Mouse (Mus musculus): ENCODE results near the gene Sytl1. TPM values are rescaled to one million over a fixed set of nuclear protein-coding genes. Genes with fewer than 3 reads are reported as not detected.

The Sytl1 gene
- polyA plus RNA-seq, 1 experiment from 2014 or later = 1.5 TPM

DNA sequence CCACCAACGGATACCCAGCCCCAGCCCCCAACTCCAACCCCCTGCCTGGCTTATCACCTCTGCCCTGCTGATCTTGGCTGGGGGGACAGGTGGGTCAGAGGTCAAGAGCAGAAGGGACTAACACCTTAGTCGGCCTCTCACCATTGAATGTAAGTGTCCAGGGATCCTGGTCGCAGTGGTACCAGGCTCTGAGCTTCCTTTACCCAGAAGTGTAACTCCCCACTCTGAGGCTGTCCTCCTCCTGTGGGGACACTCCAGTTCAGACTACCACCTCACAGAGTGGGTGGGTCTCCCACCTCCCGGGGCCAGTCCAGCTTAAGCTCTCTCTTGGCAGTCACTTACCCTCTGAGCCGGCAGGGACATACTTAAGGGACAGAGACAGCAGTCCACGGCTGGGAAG lies 7.5 kb downstream of the Sytl1 start:
- peaks cover 23% of the 10 kb centered on the region for H3K4me1 ChIP-seq (ENCODE audit: insufficient read depth, low read length)
- H3K4me2 ChIP-seq (replicated peaks; ENCODE audit: low read depth, low read length) = no peak overlapping the region
- H3K9ac ChIP-seq (replicated peaks; ENCODE audit: low read length) = no peak overlapping the region
- H3K27me3 ChIP-seq (ENCODE audit: insufficient read depth, low read length) = peaks cover 40% of the 10 kb centered on the region
- no peaks in the 10 kb centered on the region for H3K9me3 ChIP-seq (ENCODE audit: low read length)
- 74% methylated on average over 6 of the region's 6 CpGs for WGBS
- no peak overlapping the region for H3K27ac ChIP-seq (ENCODE audit: low read length)
- no peak overlapping the region for H3K4me3 ChIP-seq (ENCODE audit: low read length)
- no peaks in the 10 kb centered on the region for H3K36me3 ChIP-seq (ENCODE audit: insufficient read depth, low read length)
- ATAC-seq (ENCODE audit: low FRiP score, low TSS enrichment) = no peak

DNA sequence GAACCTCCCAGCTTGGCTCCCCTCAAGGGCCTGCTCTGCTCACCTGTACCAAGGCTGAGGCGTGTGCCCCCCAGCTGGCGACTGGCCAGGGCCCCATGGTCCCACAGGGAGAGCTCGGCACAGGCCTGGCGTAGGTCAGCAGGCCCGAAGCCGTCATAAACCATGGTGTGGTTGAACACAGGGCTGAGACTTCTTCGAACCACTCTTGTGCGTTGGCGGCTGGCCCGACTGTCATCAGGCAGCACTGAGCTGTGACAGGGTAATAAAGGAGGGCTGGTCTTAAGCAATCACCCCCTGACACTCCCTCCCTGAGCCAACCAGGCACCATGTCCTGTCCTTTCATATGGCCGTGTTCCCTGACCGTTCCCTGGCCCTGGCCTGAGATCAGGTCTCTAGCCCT lies 9.5 kb downstream of the Sytl1 start:
- Histone ChIP-seq H3K4me1 (ENCODE audit: insufficient read depth, low read length) (peaks cover 32% of the 10 kb centered on the region), H3K27ac (ENCODE audit: low read length) (no peak overlapping the region), H3K9me3 (ENCODE audit: low read length) (no peaks in the 10 kb centered on the region), H3K4me3 (ENCODE audit: low read length) (no peak overlapping the region), H3K9ac (replicated peaks; ENCODE audit: low read length) (no peak overlapping the region), H3K36me3 (ENCODE audit: insufficient read depth, low read length) (no peaks in the 10 kb centered on the region), H3K4me2 (replicated peaks; ENCODE audit: low read depth, low read length) (no peak overlapping the region), H3K27me3 (ENCODE audit: insufficient read depth, low read length) (peaks cover 52% of the 10 kb centered on the region)
- 0 out of 2 replicates have a peak, but pooled peaks have one; percentile 9 for ATAC-seq (ENCODE audit: low FRiP score, low TSS enrichment)
- 26% methylated on average over 12 of the region's 12 CpGs for WGBS

DNA sequence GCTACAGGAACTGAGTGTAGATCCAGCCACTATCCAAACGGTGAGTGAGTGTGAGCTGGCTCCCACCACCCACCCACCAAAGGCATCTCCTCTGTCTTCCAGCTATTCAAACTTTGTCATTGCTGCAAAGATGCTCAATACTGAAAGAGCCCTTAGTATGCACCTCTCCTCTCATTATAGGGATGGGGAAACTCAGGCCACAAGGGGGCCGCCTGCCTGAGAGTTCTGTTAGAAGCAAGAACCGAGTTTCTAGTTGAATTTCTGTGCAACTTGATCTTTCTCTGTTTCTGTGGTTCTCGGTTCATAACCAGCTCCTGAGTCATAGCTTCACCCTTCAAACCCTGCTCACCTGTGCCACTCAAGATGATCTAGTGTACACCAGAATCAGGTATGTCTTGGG lies 10.8 kb downstream of the Sytl1 start:
- Histone ChIP-seq H3K4me2 (replicated peaks; ENCODE audit: low read depth, low read length) (no peak overlapping the region), H3K4me3 (ENCODE audit: low read length) (no peak overlapping the region), H3K9ac (replicated peaks; ENCODE audit: low read length) (no peak overlapping the region), H3K27me3 (ENCODE audit: insufficient read depth, low read length) (peaks cover 57% of the 10 kb centered on the region), H3K4me1 (ENCODE audit: insufficient read depth, low read length) (peaks cover 32% of the 10 kb centered on the region), H3K27ac (ENCODE audit: low read length) (no peak overlapping the region), H3K36me3 (ENCODE audit: insufficient read depth, low read length) (no peaks in the 10 kb centered on the region), H3K9me3 (ENCODE audit: low read length) (no peaks in the 10 kb centered on the region)
- WGBS = 52% methylated on average over 4 of the region's 4 CpGs
- no peak for ATAC-seq (ENCODE audit: low FRiP score, low TSS enrichment)

DNA sequence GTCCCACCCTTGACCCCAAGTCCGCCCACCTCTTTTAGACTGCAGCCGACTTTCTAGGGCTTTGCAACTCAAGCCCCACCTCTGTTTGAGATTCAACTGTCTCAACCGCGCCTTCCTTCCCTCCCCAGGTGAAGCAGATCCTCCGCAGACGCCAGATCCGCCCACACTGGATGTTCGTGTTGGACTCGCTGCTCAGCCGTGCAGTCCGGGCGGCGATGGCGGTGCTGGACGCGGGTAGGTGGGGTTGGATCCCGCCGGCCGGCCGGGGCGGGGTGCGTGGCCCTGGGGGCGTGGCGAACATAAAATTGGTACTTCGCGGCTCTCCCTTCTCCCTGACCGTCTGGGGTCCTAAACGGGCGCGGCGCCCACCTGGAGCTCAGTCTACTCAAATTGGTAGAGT lies 11.7 kb downstream of the Sytl1 start:
- peak overlapping the region; percentile 55 for H3K4me2 ChIP-seq (replicated peaks; ENCODE audit: low read depth, low read length)
- no peaks in the 10 kb centered on the region for H3K36me3 ChIP-seq (ENCODE audit: insufficient read depth, low read length)
- H3K27me3 ChIP-seq (ENCODE audit: insufficient read depth, low read length) = peaks cover 49% of the 10 kb centered on the region
- no peak for ATAC-seq (ENCODE audit: low FRiP score, low TSS enrichment)
- H3K9ac ChIP-seq (replicated peaks; ENCODE audit: low read length) = peak overlapping the region; percentile 23; the same call in 1 of the 2 replicates
- WGBS = 3% methylated on average over 31 of the region's 31 CpGs
- H3K4me1 ChIP-seq (ENCODE audit: insufficient read depth, low read length) = peaks cover 27% of the 10 kb centered on the region
- no peak overlapping the region for H3K27ac ChIP-seq (ENCODE audit: low read length)
- H3K4me3 ChIP-seq (ENCODE audit: low read length) = peak overlapping the region; percentile 38
- H3K9me3 ChIP-seq (ENCODE audit: low read length) = no peaks in the 10 kb centered on the region

DNA sequence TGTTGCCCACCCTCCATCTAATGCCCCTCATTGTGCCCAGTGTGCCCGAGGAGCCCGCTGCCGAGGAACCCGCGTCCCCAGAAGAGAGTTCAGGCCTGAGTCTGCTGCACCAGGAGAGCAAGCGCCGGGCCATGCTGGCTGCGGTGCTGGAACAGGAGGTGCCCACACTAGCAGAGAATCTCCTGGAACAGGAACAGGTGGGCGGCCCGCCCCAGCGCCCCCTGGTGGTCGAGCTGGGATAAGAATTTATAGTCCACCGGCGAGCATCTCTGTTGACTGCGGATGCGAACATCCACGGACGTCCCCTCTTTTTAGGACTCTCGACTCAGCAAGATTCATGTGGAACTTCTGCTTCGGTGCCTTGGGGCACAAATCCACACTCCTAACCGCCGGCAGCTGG lies 12.3 kb downstream of the Sytl1 start:
- Histone ChIP-seq H3K4me1 (ENCODE audit: insufficient read depth, low read length) (peaks cover 27% of the 10 kb centered on the region), H3K27ac (ENCODE audit: low read length) (no peak overlapping the region), H3K27me3 (ENCODE audit: insufficient read depth, low read length) (peaks cover 43% of the 10 kb centered on the region), H3K36me3 (ENCODE audit: insufficient read depth, low read length) (no peaks in the 10 kb centered on the region), H3K9me3 (ENCODE audit: low read length) (no peaks in the 10 kb centered on the region), H3K4me3 (ENCODE audit: low read length) (peak overlapping the region; percentile 38), H3K9ac (replicated peaks; ENCODE audit: low read length) (peak overlapping the region; percentile 23; the same call in 1 of the 2 replicates), H3K4me2 (replicated peaks; ENCODE audit: low read depth, low read length) (peak overlapping the region; percentile 55)
- WGBS = 1% methylated on average over 22 of the region's 22 CpGs
- no peak; the same call in 1 of the 2 replicates for ATAC-seq (ENCODE audit: low FRiP score, low TSS enrichment)

DNA sequence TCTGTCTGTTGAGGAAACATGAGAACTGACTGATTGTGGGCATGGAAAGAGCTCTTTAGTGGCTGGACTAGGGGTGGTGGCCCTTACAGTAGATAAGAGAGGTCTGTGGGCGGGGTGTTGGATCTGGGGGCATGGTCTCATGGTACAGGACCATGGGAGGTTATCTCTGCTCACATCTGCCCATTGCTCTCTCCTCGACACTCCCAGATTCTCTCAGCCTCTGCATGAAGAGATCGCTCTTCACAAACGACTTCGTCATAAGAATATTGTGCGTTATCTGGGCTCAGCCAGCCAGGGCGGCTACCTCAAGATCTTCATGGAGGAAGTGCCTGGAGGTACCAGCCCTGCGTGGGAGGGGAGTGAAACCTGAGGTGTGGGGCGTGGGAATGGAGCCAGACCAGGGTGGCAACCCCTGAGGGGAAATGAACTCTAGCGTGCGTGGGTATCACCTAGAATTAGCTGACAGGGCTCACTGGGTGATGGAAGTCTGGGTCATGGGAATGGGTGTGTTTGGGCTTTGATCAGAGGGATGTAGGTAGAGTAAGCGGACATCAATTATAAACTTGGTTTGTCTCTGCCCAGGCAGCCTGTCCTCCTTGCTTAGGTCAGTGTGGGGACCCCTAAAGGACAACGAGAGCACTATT lies 15.0 kb downstream of the Sytl1 start:
- no peak for ATAC-seq (ENCODE audit: low FRiP score, low TSS enrichment)
- H3K9ac ChIP-seq (replicated peaks; ENCODE audit: low read length) = no peak overlapping the region
- H3K4me2 ChIP-seq (replicated peaks; ENCODE audit: low read depth, low read length) = no peak overlapping the region
- no peak overlapping the region for H3K27ac ChIP-seq (ENCODE audit: low read length)
- no peaks in the 10 kb centered on the region for H3K9me3 ChIP-seq (ENCODE audit: low read length)
- no peak overlapping the region for H3K4me3 ChIP-seq (ENCODE audit: low read length)
- WGBS = 56% methylated on average over 13 of the region's 13 CpGs
- H3K27me3 ChIP-seq (ENCODE audit: insufficient read depth, low read length) = peaks cover 46% of the 10 kb centered on the region
- H3K36me3 ChIP-seq (ENCODE audit: insufficient read depth, low read length) = no peaks in the 10 kb centered on the region
- H3K4me1 ChIP-seq (ENCODE audit: insufficient read depth, low read length) = peaks cover 24% of the 10 kb centered on the region

DNA sequence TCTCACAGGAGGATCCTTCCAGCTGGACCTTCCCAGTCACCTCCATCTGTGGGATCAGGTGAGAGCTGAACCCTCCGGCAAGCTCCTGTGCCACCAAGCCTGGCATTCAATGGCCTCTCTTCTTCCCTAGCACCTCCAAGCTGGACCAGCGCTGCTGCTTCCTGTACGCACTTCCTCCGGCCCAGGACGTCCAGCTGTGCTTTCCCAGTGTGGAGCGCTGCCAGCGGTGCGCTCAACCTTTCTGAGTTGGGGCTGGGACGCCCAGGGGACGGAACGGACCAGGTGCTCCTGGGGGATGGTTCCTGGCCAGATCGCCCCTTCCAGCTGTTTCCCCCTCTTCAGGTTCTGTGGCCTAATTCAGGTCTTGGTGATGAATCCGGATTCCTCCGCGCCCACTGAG lies 15.8 kb downstream of the Sytl1 start:
- H3K4me1 ChIP-seq (ENCODE audit: insufficient read depth, low read length) = peaks cover 25% of the 10 kb centered on the region
- no peak overlapping the region for H3K4me3 ChIP-seq (ENCODE audit: low read length)
- no peak overlapping the region for H3K4me2 ChIP-seq (replicated peaks; ENCODE audit: low read depth, low read length)
- H3K9ac ChIP-seq (replicated peaks; ENCODE audit: low read length) = no peak overlapping the region
- no peak overlapping the region for H3K27ac ChIP-seq (ENCODE audit: low read length)
- no peak for ATAC-seq (ENCODE audit: low FRiP score, low TSS enrichment)
- WGBS = 24% methylated on average over 15 of the region's 15 CpGs
- H3K27me3 ChIP-seq (ENCODE audit: insufficient read depth, low read length) = peaks cover 53% of the 10 kb centered on the region
- no peaks in the 10 kb centered on the region for H3K9me3 ChIP-seq (ENCODE audit: low read length)
- no peaks in the 10 kb centered on the region for H3K36me3 ChIP-seq (ENCODE audit: insufficient read depth, low read length)

DNA sequence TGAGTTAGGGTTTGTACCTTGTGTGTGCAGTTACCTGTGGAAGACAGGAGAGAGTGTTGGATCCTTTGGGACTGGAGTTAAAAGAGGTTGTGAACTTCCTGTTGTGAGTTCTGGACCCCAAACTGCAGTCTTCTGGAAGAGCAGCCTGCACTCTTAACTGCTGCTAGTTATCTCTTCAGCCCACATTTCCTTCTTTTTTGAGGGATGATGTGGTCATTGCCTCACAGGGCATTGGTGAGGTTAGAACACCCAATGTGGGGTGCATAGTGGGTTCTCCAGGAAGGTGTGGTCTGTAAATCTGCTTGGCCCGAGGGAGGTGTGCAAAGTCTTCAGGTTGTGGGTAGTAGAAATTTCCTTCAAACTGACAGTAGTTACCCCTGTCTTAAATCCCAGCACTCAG lies 18.6 kb downstream of the Sytl1 start:
- H3K4me3 ChIP-seq (ENCODE audit: low read length) = no peak overlapping the region
- H3K9ac ChIP-seq (replicated peaks; ENCODE audit: low read length) = no peak overlapping the region
- WGBS = 84% methylated on average over 1 of the region's 1 CpGs
- no peak for ATAC-seq (ENCODE audit: low FRiP score, low TSS enrichment)
- peaks cover 22% of the 10 kb centered on the region for H3K4me1 ChIP-seq (ENCODE audit: insufficient read depth, low read length)
- H3K36me3 ChIP-seq (ENCODE audit: insufficient read depth, low read length) = no peaks in the 10 kb centered on the region
- H3K27ac ChIP-seq (ENCODE audit: low read length) = no peak overlapping the region
- H3K4me2 ChIP-seq (replicated peaks; ENCODE audit: low read depth, low read length) = no peak overlapping the region
- no peaks in the 10 kb centered on the region for H3K9me3 ChIP-seq (ENCODE audit: low read length)
- peaks cover 29% of the 10 kb centered on the region for H3K27me3 ChIP-seq (ENCODE audit: insufficient read depth, low read length)

DNA sequence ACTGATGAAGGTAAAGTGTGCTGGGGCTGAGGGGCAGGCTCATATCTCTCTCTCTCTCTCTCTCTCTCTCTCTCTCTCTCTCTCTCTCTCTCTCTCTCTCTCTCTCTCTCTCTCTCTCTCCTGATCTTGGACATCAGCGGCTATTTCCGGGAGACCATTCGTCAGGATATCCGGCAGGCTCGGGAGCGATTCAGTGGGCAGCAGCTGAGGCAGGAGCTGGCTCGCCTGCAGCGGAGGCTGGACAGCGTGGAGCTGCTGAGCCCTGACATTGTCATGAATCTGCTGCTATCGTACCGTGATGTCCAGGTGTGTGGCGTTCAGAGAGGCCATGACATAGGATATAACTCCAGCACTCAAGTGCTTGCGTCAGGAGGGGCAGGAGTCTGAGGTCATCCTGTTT lies 19.4 kb downstream of the Sytl1 start:
- no peak overlapping the region for H3K4me2 ChIP-seq (replicated peaks; ENCODE audit: low read depth, low read length)

DNA sequence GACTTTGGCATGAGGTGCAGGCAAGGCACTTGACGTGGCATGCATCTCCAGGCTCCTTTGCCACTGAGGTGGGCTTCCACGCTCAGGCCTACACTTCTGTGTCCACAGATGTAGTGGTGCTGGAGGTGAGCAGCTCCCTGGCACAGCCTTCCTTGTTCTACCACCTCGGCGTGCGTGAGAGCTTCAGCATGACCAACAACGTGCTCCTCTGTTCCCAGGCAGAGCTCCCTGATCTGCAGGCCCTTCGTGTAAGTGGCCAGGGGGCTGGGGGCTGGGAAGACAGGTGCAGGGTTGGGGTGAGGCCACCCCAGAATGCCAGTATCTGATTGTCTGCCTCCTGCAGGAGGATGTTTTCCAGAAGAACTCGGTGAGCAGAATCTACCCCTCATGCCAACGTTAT lies 20.2 kb downstream of the Sytl1 start:
- WGBS = 67% methylated on average over 9 of the region's 9 CpGs
- Histone ChIP-seq H3K4me3 (ENCODE audit: low read length) (no peak overlapping the region), H3K4me1 (ENCODE audit: insufficient read depth, low read length) (peaks cover 22% of the 10 kb centered on the region)

More for the DNA sequence above, 19.4 kb downstream of the Sytl1 start:
- H3K36me3 ChIP-seq (ENCODE audit: insufficient read depth, low read length) = no peaks in the 10 kb centered on the region
- no peak overlapping the region for H3K9ac ChIP-seq (replicated peaks; ENCODE audit: low read length)
- WGBS = 10% methylated on average over 13 of the region's 13 CpGs
- H3K4me3 ChIP-seq (ENCODE audit: low read length) = no peak overlapping the region
- no peaks in the 10 kb centered on the region for H3K9me3 ChIP-seq (ENCODE audit: low read length)
- peaks cover 22% of the 10 kb centered on the region for H3K4me1 ChIP-seq (ENCODE audit: insufficient read depth, low read length)
- peaks cover 27% of the 10 kb centered on the region for H3K27me3 ChIP-seq (ENCODE audit: insufficient read depth, low read length)
- H3K27ac ChIP-seq (ENCODE audit: low read length) = no peak overlapping the region
- no peak for ATAC-seq (ENCODE audit: low FRiP score, low TSS enrichment)

More for the DNA sequence above, 20.2 kb downstream of the Sytl1 start:
- H3K9me3 ChIP-seq (ENCODE audit: low read length) = no peaks in the 10 kb centered on the region
- no peak overlapping the region for H3K27ac ChIP-seq (ENCODE audit: low read length)
- no peak overlapping the region for H3K9ac ChIP-seq (replicated peaks; ENCODE audit: low read length)
- H3K4me2 ChIP-seq (replicated peaks; ENCODE audit: low read depth, low read length) = no peak overlapping the region
- H3K36me3 ChIP-seq (ENCODE audit: insufficient read depth, low read length) = no peaks in the 10 kb centered on the region
- ATAC-seq (ENCODE audit: low FRiP score, low TSS enrichment) = no peak
- peaks cover 24% of the 10 kb centered on the region for H3K27me3 ChIP-seq (ENCODE audit: insufficient read depth, low read length)
